Mouse (Mus musculus): ENCODE data around the gene Lrrc4c. TPM values are rescaled to one million over a fixed set of nuclear protein-coding genes. Genes with fewer than 3 reads are reported as not detected.

Gene Lrrc4c
- total and polyA plus RNA-seq, 3 experiments, result not detected

DNA sequence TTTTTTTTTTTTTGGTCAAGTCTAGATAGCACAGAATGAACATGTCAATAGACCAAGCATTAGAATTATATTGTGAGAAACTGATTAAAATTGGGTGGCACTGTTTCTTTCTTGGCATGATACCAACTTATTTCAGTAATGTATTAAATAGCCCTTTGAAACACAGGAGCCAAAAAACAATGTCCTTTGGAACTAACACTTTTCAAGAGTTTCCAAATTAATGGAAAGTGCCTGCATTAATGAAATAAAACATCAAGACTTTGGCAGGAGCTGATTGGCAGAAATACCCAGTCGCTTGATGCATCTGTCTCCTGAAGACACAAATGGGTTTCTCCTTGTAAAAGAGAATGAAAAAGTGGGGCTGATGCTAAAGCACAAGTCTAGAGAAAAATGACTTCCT, 1184.5 kb downstream of the Lrrc4c start:
- no peak for TF ChIP-seq NRF1 (IDR thresholded peaks at IDR 0.05; ENCODE audit: low read depth, low read length)
- no peak for TF ChIP-seq IRF4 (IDR thresholded peaks at IDR 0.05; ENCODE audit: low read depth, low read length)
- no peak for TF ChIP-seq POLR2AphosphoS2 (IDR thresholded peaks at IDR 0.05; ENCODE audit: low read depth, low read length)
- TF ChIP-seq BHLHE40 (IDR thresholded peaks at IDR 0.05; ENCODE audit: low read depth, low read length), result no peak
- TF ChIP-seq MAFK (IDR thresholded peaks at IDR 0.05; ENCODE audit: insufficient replicate concordance, low read length), result no peak
- Histone ChIP-seq H3K27ac (ENCODE audit: insufficient read depth, low read depth) (no peak overlapping the region), H3K27me3 (replicated peaks) (no peaks in the 10 kb centered on the region), H3K4me1 (ENCODE audit: control insufficient read depth in 1 of 2, insufficient read depth in 2 of 2) (no peaks in the 10 kb centered on the region), H3K9me3 (replicated peaks; ENCODE audit: low read length) (peaks cover 10% of the 10 kb centered on the region), H3K4me3 (replicated peaks in 1 of 3; ENCODE audit: low read depth in 2 of 3, low read length in 2 of 3, poor library complexity in 1 of 3) (no peak overlapping the region), H3K9ac (ENCODE audit: insufficient read depth, low read depth) (no peak overlapping the region), H3K36me3 (replicated peaks in 1 of 2; ENCODE audit: control insufficient read depth in 1 of 2, insufficient read depth in 1 of 2, low read length in 1 of 2) (no peaks in the 10 kb centered on the region), H3K4me2 (ENCODE audit: insufficient read depth, low read depth, poor library complexity, severe bottlenecking) (no peak overlapping the region), H3K79me2 (replicated peaks; ENCODE audit: control insufficient read depth, extremely low read depth, insufficient read depth, poor library complexity, severe bottlenecking) (no peaks in the 10 kb centered on the region)
- in situ Hi-C loops (cut with MboI; ENCODE audit: low pct_ligation_motif_present, low pct_unique_long_range_greater_than_20kb, low sequenced_read_pairs) (no loop called here), dilution Hi-C loops (cut with MboI; ENCODE audit: extremely low pct_ligation_motif_present, extremely low pct_unique_long_range_greater_than_20kb, low sequenced_read_pairs) (no loop called here)
- no peak for DNase-seq (ENCODE audit: extremely low read depth)

DNA sequence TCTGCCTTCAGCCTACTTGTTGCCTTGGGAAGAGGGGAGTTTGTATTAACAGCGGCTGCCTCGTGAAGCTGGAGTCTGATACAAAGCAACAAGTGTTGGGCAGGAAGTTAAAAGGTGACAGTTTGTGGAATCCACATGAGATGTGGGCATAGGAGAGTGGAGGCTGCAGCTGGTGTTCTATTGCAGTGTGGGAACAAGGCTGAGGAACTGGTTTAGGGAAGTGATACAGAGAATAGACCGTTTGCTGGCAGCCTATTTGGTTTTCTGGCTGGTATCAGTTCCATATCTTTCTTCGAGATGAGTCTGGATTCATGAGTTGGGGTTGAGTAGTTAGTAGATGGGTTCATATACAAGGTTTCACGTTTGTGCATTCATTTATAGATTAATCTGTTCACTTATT, 1186.9 kb downstream of the Lrrc4c start:
- Histone ChIP-seq H3K4me1 (ENCODE audit: control insufficient read depth in 1 of 2, insufficient read depth in 2 of 2) (no peaks in the 10 kb centered on the region), H3K27ac (ENCODE audit: insufficient read depth, low read depth) (no peak overlapping the region), H3K79me2 (replicated peaks; ENCODE audit: control insufficient read depth, extremely low read depth, insufficient read depth, poor library complexity, severe bottlenecking) (no peaks in the 10 kb centered on the region), H3K36me3 (replicated peaks in 1 of 2; ENCODE audit: control insufficient read depth in 1 of 2, insufficient read depth in 1 of 2, low read length in 1 of 2) (no peaks in the 10 kb centered on the region), H3K9me3 (replicated peaks; ENCODE audit: low read length) (peaks cover 5% of the 10 kb centered on the region), H3K4me2 (ENCODE audit: insufficient read depth, low read depth, poor library complexity, severe bottlenecking) (no peak overlapping the region), H3K4me3 (replicated peaks in 1 of 3; ENCODE audit: low read depth in 2 of 3, low read length in 2 of 3, poor library complexity in 1 of 3) (no peak overlapping the region), H3K9ac (ENCODE audit: insufficient read depth, low read depth) (no peak overlapping the region), H3K27me3 (replicated peaks) (no peaks in the 10 kb centered on the region)
- dilution Hi-C loops (cut with MboI; ENCODE audit: extremely low pct_ligation_motif_present, extremely low pct_unique_long_range_greater_than_20kb, low sequenced_read_pairs) (no loop called here), in situ Hi-C loops (cut with MboI; ENCODE audit: low pct_ligation_motif_present, low pct_unique_long_range_greater_than_20kb, low sequenced_read_pairs) (no loop called here)
- no peak for TF ChIP-seq EP300 (IDR thresholded peaks at IDR 0.05; ENCODE audit: low read length)
- no peak for TF ChIP-seq MEF2A (IDR thresholded peaks at IDR 0.05; ENCODE audit: borderline replicate concordance, low read depth, low read length)
- no peak for TF ChIP-seq TBP (conservative IDR thresholded peaks at IDR 0.05; ENCODE audit: low read depth, low read length)
- no peak for TF ChIP-seq USF2 (conservative IDR thresholded peaks at IDR 0.05; ENCODE audit: low read depth, low read length)
- no peak for TF ChIP-seq ZNF384 (IDR thresholded peaks at IDR 0.05; ENCODE audit: low read depth, low read length)
- TF ChIP-seq IRF4 (IDR thresholded peaks at IDR 0.05; ENCODE audit: low read depth, low read length), result no peak
- TF ChIP-seq ZKSCAN1 (IDR thresholded peaks at IDR 0.05; ENCODE audit: borderline replicate concordance, low read depth, low read length), result no peak
- no peak for TF ChIP-seq POLR2A (IDR thresholded peaks at IDR 0.05; ENCODE audit: low read depth, low read length)
- TF ChIP-seq ZC3H11A (IDR thresholded peaks at IDR 0.05; ENCODE audit: low read depth, low read length), result no peak
- TF ChIP-seq USF1 (IDR thresholded peaks at IDR 0.05; ENCODE audit: low read depth, low read length), result no peak
- no peak for DNase-seq (ENCODE audit: extremely low read depth)

Data from CH12.LX (cell line).